ENCODE assay signal across 8 mouse cellular contexts in the genomic region with DNA sequence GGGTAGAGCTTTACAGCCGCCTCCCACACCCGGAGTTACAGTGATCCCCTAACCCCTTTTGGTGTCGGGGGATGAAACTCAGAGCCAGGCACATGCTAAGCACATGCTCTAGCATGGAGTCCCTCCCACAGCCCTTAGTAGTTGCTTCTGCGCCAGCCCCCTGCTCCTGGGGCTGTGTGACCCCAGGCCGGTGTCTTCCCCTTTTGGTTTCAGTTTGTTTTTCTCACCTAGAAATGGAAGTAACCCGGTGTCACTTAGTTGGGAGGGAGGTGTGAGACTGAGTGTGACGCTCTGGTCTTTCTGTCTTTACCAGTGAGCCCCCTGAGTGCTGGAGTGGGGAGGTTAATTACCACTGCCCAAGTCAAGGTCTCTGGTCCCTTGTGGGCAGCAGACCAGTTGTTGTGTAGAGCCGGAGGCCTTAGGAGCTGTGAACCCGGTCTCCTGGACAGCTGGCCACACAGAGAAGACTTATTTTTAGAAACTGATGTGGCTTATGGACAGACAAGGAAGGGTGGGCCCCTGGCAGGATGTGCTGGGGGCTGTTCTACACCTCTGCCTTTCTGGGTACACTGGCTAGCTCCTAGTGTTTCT. TPM values are rescaled to one million over a fixed set of nuclear protein-coding genes. Genes with fewer than 3 reads are reported as not detected.
A peak's percentile ranks its signal among the peaks of the same experiment; 100 is the strongest.
DNase-seq lines count a peak whose midpoint lies in the region; ATAC-seq and TF ChIP-seq lines count a peak whose summit lies in the region.

No protein-coding gene starts in this region.

- TF ChIP-seq EP300 in MEL (IDR thresholded peaks at IDR 0.05; ENCODE audit: low read depth in 1 of 2, low read length in 2 of 2) = no peak

- intact Hi-C loops in gastrocnemius, adult 2 months (cut with DNase I) = no loop called here

- peak overlapping the region; percentile 91 to 98 for H3K4me3 ChIP-seq in MEL (ENCODE audit: control insufficient read depth in 1 of 2, insufficient read depth in 1 of 2, low read depth in 2 of 2, low read length in 2 of 2)
- peak overlapping the region; percentile 86 for H3K4me3 ChIP-seq in gastrocnemius, adult 2 months
- H3K4me3 ChIP-seq in hindbrain, embryonic 16.5 days (ENCODE audit: low read length) = peak overlapping the region; percentile 71
- H3K4me3 ChIP-seq in lung, embryonic 16.5 days (ENCODE audit: low read length) = peak overlapping the region; percentile 64

- no peak for ATAC-seq in hindbrain, embryonic 16.5 days
- ATAC-seq in lung, embryonic 16.5 days (ENCODE audit: low read depth) = no peak

- H3K9me3 ChIP-seq in MEL (replicated peaks; ENCODE audit: insufficient read depth, low read length) = no peaks in the 10 kb centered on the region
- H3K9me3 ChIP-seq in hindbrain, embryonic 16.5 days (ENCODE audit: control insufficient read depth, low read length) = no peaks in the 10 kb centered on the region
- H3K9me3 ChIP-seq in lung, embryonic 16.5 days (ENCODE audit: control insufficient read depth, low read length) = no peaks in the 10 kb centered on the region

- no peak for TF ChIP-seq RAD21 in MEL (IDR thresholded peaks at IDR 0.05; ENCODE audit: low read depth, low read length)

- DNase-seq in 416B (ENCODE audit: low read depth) (peak; percentile 73), MEL (ENCODE audit: low read depth, low spot score) (peak; percentile 84)
- peak; percentile 72 for DNase-seq in gastrocnemius, adult 2 months
- DNase-seq in spleen, adult 12 weeks (ENCODE audit: low spot score) = peak; percentile 53
- DNase-seq in right cerebral cortex, postnatal 4 days = no peak
- no peak for DNase-seq in frontal cortex, adult 2 months (ENCODE audit: extremely low spot score in 1 of 2, low spot score in 1 of 2)

- no peak for TF ChIP-seq CTCF in MEL (IDR thresholded peaks at IDR 0.05 in 2 of 3, conservative IDR thresholded peaks at IDR 0.05 in 1 of 3; ENCODE audit: control insufficient read depth in 1 of 3, insufficient read depth in 1 of 3, low read depth in 2 of 3, low read length in 3 of 3, poor library complexity in 1 of 3, severe bottlenecking in 1 of 3)
- no peak for TF ChIP-seq CTCF in gastrocnemius, adult 2 months (IDR thresholded peaks at IDR 0.05)

- H3K4me2 ChIP-seq in hindbrain, embryonic 16.5 days (ENCODE audit: low read length) = peak overlapping the region; percentile 76
- H3K4me2 ChIP-seq in lung, embryonic 16.5 days (ENCODE audit: low read depth, low read length) = peak overlapping the region; percentile 77

- H3K79me2 ChIP-seq in MEL (ENCODE audit: control insufficient read depth, insufficient read depth, low read length, poor library complexity) = peaks cover 32% of the 10 kb centered on the region

- peak overlapping the region; percentile 61 for H3K27ac ChIP-seq in MEL (ENCODE audit: control insufficient read depth, low read depth, low read length)
- H3K27ac ChIP-seq in gastrocnemius, adult 2 months = peak overlapping the region; percentile 90
- no peak overlapping the region for H3K27ac ChIP-seq in hindbrain, embryonic 16.5 days (ENCODE audit: low read depth, low read length)
- peak overlapping the region; percentile 53 for H3K27ac ChIP-seq in lung, embryonic 16.5 days (ENCODE audit: low read length)

- peaks cover 5 to 22% of the 10 kb centered on the region in 2 experiments; a peak in 3 of 4 replicates for H3K4me1 ChIP-seq in MEL (ENCODE audit: control insufficient read depth in 1 of 2, insufficient read depth in 2 of 2, low read length in 2 of 2)
- H3K4me1 ChIP-seq in hindbrain, embryonic 16.5 days (ENCODE audit: control insufficient read depth, insufficient read depth, low read depth, low read length) = peaks cover 26% of the 10 kb centered on the region
- peaks cover 43% of the 10 kb centered on the region for H3K4me1 ChIP-seq in lung, embryonic 16.5 days (replicated peaks; ENCODE audit: control insufficient read depth, insufficient read depth, low read length)

- TF ChIP-seq POLR2A in MEL (IDR thresholded peaks at IDR 0.05; ENCODE audit: control insufficient read depth in 1 of 2, insufficient read depth in 1 of 2, low read depth in 1 of 2, low read length in 2 of 2, poor library complexity in 1 of 2) = no peak

- peaks cover 0 to 15% of the 10 kb centered on the region in 2 experiments; a peak in 3 of 4 replicates for H3K36me3 ChIP-seq in MEL (ENCODE audit: control insufficient read depth in 1 of 2, insufficient read depth in 2 of 2, low read length in 2 of 2)
- H3K36me3 ChIP-seq in hindbrain, embryonic 16.5 days (ENCODE audit: control insufficient read depth, insufficient read depth, low read length) = no peaks in the 10 kb centered on the region
- no peaks in the 10 kb centered on the region for H3K36me3 ChIP-seq in lung, embryonic 16.5 days (ENCODE audit: control insufficient read depth, insufficient read depth, low read length)

- peak overlapping the region; percentile 94 for H3K9ac ChIP-seq in MEL (ENCODE audit: control insufficient read depth, low read depth, low read length, poor library complexity, severe bottlenecking)
- peak overlapping the region; percentile 85 for H3K9ac ChIP-seq in hindbrain, embryonic 16.5 days (ENCODE audit: low read depth, low read length)
- H3K9ac ChIP-seq in lung, embryonic 16.5 days (ENCODE audit: low read length) = peak overlapping the region; percentile 69

- WGBS in hindbrain, embryonic 16.5 days = 43% methylated on average over 9 of the region's 9 CpGs
- 25% methylated on average over 9 of the region's 9 CpGs for WGBS in lung, embryonic 16.5 days

- no peaks in the 10 kb centered on the region for H3K27me3 ChIP-seq in MEL (ENCODE audit: control insufficient read depth in 1 of 2, insufficient read depth in 2 of 2, low read length in 2 of 2)
- no peaks in the 10 kb centered on the region for H3K27me3 ChIP-seq in hindbrain, embryonic 16.5 days (replicated peaks; ENCODE audit: control insufficient read depth, insufficient read depth, low read length)
- no peaks in the 10 kb centered on the region for H3K27me3 ChIP-seq in lung, embryonic 16.5 days (ENCODE audit: control insufficient read depth, insufficient read depth, low read depth, low read length)

TF ChIP-seq in MEL, 35 proteins besides CTCF, POLR2A, EP300 and RAD21 (continues in another document):
- TF ChIP-seq KAT2A (conservative IDR thresholded peaks at IDR 0.05; ENCODE audit: low read depth, low read length) (no peak), MYB (IDR thresholded peaks at IDR 0.05; ENCODE audit: low read depth, low read length) (no peak), ZNF384 (IDR thresholded peaks at IDR 0.05; ENCODE audit: low read depth, low read length) (no peak), SIN3A (IDR thresholded peaks at IDR 0.05; ENCODE audit: low read length) (0 out of 2 replicates have a peak, but pooled peaks have one; percentile 69), MXI1 (IDR thresholded peaks at IDR 0.05; ENCODE audit: low read depth, low read length) (peak; percentile 95), NELFE (IDR thresholded peaks at IDR 0.05; ENCODE audit: low read depth, low read length) (no peak), USF2 (IDR thresholded peaks at IDR 0.05; ENCODE audit: borderline replicate concordance in 1 of 2, insufficient read depth in 1 of 2, low read depth in 1 of 2, low read length in 2 of 2) (no peak), ZMIZ1 (IDR thresholded peaks at IDR 0.05; ENCODE audit: low read depth, low read length) (no peak)

RNA-seq across cellular contexts. Expression of a gene that starts 0.9 kb away (rescaled TPM):
- 44.3 and 58.3 TPM in 2 replicates for total RNA-seq in MEL (2012; rRNA removed)
- 100 to 1,000 TPM in 1 of 2 experiments, not detected in 1; 109 TPM for polyA plus RNA-seq in MEL (2012; ENCODE audit: insufficient read depth in 1 of 2, insufficient read length in 2 of 2, low read depth in 1 of 2, low replicate concordance in 2 of 2, missing spikeins in 1 of 2)
- 10 to 100 TPM in 1 of 2 experiments, 1 to 10 TPM in 1; 8.7 to 21.6 TPM for total RNA-seq in gastrocnemius, adult 2 months (2021)
- polyA plus RNA-seq in hindbrain, embryonic 16.5 days (2015; fragmentation: Nextera tagmentation; extraction: Ambion mirVana) = 49.6 and 54.3 TPM in 2 replicates
- polyA plus RNA-seq in lung, embryonic 16.5 days (2015; fragmentation: Nextera tagmentation; extraction: Ambion mirVana) = 26.0 and 28.1 TPM in 2 replicates
- 32.4 and 34.4 TPM in 2 replicates for polyA plus RNA-seq in frontal cortex, adult 2 months (2012; rRNA removed)

RNA-seq across cellular contexts. Expression of a gene that starts 11.7 kb away (rescaled TPM):
- 9.0 and 12.5 TPM in 2 replicates for total RNA-seq in MEL (2012; rRNA removed)
- 10 to 100 TPM in 1 of 2 experiments, not detected in 1; 26.5 TPM for polyA plus RNA-seq in MEL (2012; ENCODE audit: insufficient read depth in 1 of 2, insufficient read length in 2 of 2, low read depth in 1 of 2, low replicate concordance in 2 of 2, missing spikeins in 1 of 2)
- 10 to 100 TPM; 46.8 to 56.5 TPM for total RNA-seq in gastrocnemius, adult 2 months (2021)
- polyA plus RNA-seq in hindbrain, embryonic 16.5 days (2015; fragmentation: Nextera tagmentation; extraction: Ambion mirVana) = 29.5 and 35.4 TPM in 2 replicates
- polyA plus RNA-seq in lung, embryonic 16.5 days (2015; fragmentation: Nextera tagmentation; extraction: Ambion mirVana) = 25.4 and 26.3 TPM in 2 replicates
- 98.8 and 112 TPM in 2 replicates for polyA plus RNA-seq in frontal cortex, adult 2 months (2012; rRNA removed)

RNA-seq across cellular contexts. Expression of a gene that starts 12.3 kb away (rescaled TPM):
- 0.12 and 0.13 TPM in 2 replicates for total RNA-seq in MEL (2012; rRNA removed)
- under 1 TPM in 1 of 2 experiments, not detected in 1; 0.11 TPM for polyA plus RNA-seq in MEL (2012; ENCODE audit: insufficient read depth in 1 of 2, insufficient read length in 2 of 2, low read depth in 1 of 2, low replicate concordance in 2 of 2, missing spikeins in 1 of 2)
- not detected for total RNA-seq in gastrocnemius, adult 2 months (2021)
- polyA plus RNA-seq in hindbrain, embryonic 16.5 days (2015; fragmentation: Nextera tagmentation; extraction: Ambion mirVana) = 0.72 and 1.6 TPM in 2 replicates
- polyA plus RNA-seq in lung, embryonic 16.5 days (2015; fragmentation: Nextera tagmentation; extraction: Ambion mirVana) = not detected in 2 replicates
- 0.38 and 0.46 TPM in 2 replicates for polyA plus RNA-seq in frontal cortex, adult 2 months (2012; rRNA removed)

RNA-seq across cellular contexts. Expression of a gene that starts 13.2 kb away (rescaled TPM):
- 0.56 and 0.58 TPM in 2 replicates for total RNA-seq in MEL (2012; rRNA removed)
- polyA plus RNA-seq in MEL (2012; ENCODE audit: insufficient read depth in 1 of 2, insufficient read length in 2 of 2, low read depth in 1 of 2, low replicate concordance in 2 of 2, missing spikeins in 1 of 2) = under 1 TPM in 1 of 2 experiments, not detected in 1; 0.22 TPM
- total RNA-seq in gastrocnemius, adult 2 months (2021) = not detected
- 16.9 and 20.4 TPM in 2 replicates for polyA plus RNA-seq in hindbrain, embryonic 16.5 days (2015; fragmentation: Nextera tagmentation; extraction: Ambion mirVana)
- polyA plus RNA-seq in lung, embryonic 16.5 days (2015; fragmentation: Nextera tagmentation; extraction: Ambion mirVana) = 0.15 and 0.34 TPM in 2 replicates
- 22.7 and 23.6 TPM in 2 replicates for polyA plus RNA-seq in frontal cortex, adult 2 months (2012; rRNA removed)

RNA-seq across cellular contexts. Expression of a gene that starts 17.2 kb away (rescaled TPM):
- 39.5 and 45.8 TPM in 2 replicates for total RNA-seq in MEL (2012; rRNA removed)
- 100 to 1,000 TPM in 1 of 2 experiments, not detected in 1; 109 TPM for polyA plus RNA-seq in MEL (2012; ENCODE audit: insufficient read depth in 1 of 2, insufficient read length in 2 of 2, low read depth in 1 of 2, low replicate concordance in 2 of 2, missing spikeins in 1 of 2)
- 10 to 100 TPM; 11.1 to 14.1 TPM for total RNA-seq in gastrocnemius, adult 2 months (2021)
- polyA plus RNA-seq in hindbrain, embryonic 16.5 days (2015; fragmentation: Nextera tagmentation; extraction: Ambion mirVana) = 142 and 150 TPM in 2 replicates
- 106 and 109 TPM in 2 replicates for polyA plus RNA-seq in lung, embryonic 16.5 days (2015; fragmentation: Nextera tagmentation; extraction: Ambion mirVana)
- 145 and 160 TPM in 2 replicates for polyA plus RNA-seq in frontal cortex, adult 2 months (2012; rRNA removed)

Comparison
In these comparisons a context has a peak if more than half of its experiments do, and no peak if none do; other contexts are left out.
1. DNase-seq: peak in 416B (single experiment), MEL (single experiment), gastrocnemius, adult 2 months (single experiment) and spleen, adult 12 weeks (single experiment); none in right cerebral cortex, postnatal 4 days (single experiment) and frontal cortex, adult 2 months (0 of 2).
2. Peak in every context shown above with its lines, with median percentiles within 50 percentile points of each other: H3K4me3 ChIP-seq and H3K9ac ChIP-seq.